Comparison of ENCODE assay signal across 8 mouse cellular contexts in genomic region chr8:70864712-70865221, GRCm38 (mm10). TPM values are rescaled to one million over a fixed set of nuclear protein-coding genes. Genes with fewer than 3 reads are reported as not detected.
DNase-seq lines count a peak whose midpoint lies in the region; ATAC-seq lines count a peak whose summit lies in the region.

No protein-coding gene starts in this region.

- ATAC-seq in hindbrain, embryonic 11.5 days (ENCODE audit: low FRiP score): peak; percentile 26
- no peak for ATAC-seq in liver, embryonic 16.5 days (ENCODE audit: low read depth)

- H3K36me3 ChIP-seq in hindbrain, embryonic 11.5 days (ENCODE audit: control insufficient read depth, insufficient read depth, low read length): no peaks in the 10 kb centered on the region
- H3K36me3 ChIP-seq in liver, embryonic 16.5 days (ENCODE audit: control insufficient read depth, insufficient read depth): peaks cover 3% of the 10 kb centered on the region; the same call in 1 of the 2 replicates

- no peaks in the 10 kb centered on the region for H3K9me3 ChIP-seq in hindbrain, embryonic 11.5 days (ENCODE audit: control insufficient read depth, low read length)
- H3K9me3 ChIP-seq in liver, embryonic 16.5 days (replicated peaks; ENCODE audit: control insufficient read depth, low read length): no peaks in the 10 kb centered on the region

- DNase-seq in adrenal gland, adult 2 months: peak; percentile 58
- no peak for DNase-seq in adrenal gland, postnatal 4 days (ENCODE audit: low spot score in 2 of 2)
- peak; percentile 42 for DNase-seq in thymus, postnatal 0 days (ENCODE audit: low spot score)
- no peak for DNase-seq in thymus, postnatal 25 days
- DNase-seq in hindbrain, embryonic 11.5 days (ENCODE audit: low spot score): peak; percentile 76
- peak; percentile 61 for DNase-seq in thymus, postnatal 4 days
- no peak for DNase-seq in frontal cortex, postnatal 14 days (ENCODE audit: low spot score in 2 of 2)

- H3K4me2 ChIP-seq in hindbrain, embryonic 11.5 days (replicated peaks; ENCODE audit: low read depth, low read length): peak overlapping the region; percentile 95
- peak overlapping the region; percentile 82 for H3K4me2 ChIP-seq in liver, embryonic 16.5 days (ENCODE audit: low read depth, low read length)

- peaks cover 34% of the 10 kb centered on the region for H3K4me1 ChIP-seq in hindbrain, embryonic 11.5 days (replicated peaks; ENCODE audit: control insufficient read depth, insufficient read depth, low read length)
- H3K4me1 ChIP-seq in liver, embryonic 16.5 days (ENCODE audit: control insufficient read depth, low read depth, low read length): peaks cover 56% of the 10 kb centered on the region

- peak overlapping the region; percentile 74 for H3K9ac ChIP-seq in hindbrain, embryonic 11.5 days (ENCODE audit: low read depth, low read length)
- H3K9ac ChIP-seq in liver, embryonic 16.5 days (ENCODE audit: low read depth, low read length): peak overlapping the region; percentile 78

- peak overlapping the region; percentile 60 for H3K4me3 ChIP-seq in hindbrain, embryonic 11.5 days (ENCODE audit: low read depth, low read length)
- peak overlapping the region; percentile 84 for H3K4me3 ChIP-seq in liver, embryonic 16.5 days (ENCODE audit: low read depth, low read length)

- H3K27ac ChIP-seq in hindbrain, embryonic 11.5 days (ENCODE audit: low read depth, low read length): peak overlapping the region; percentile 99
- H3K27ac ChIP-seq in liver, embryonic 16.5 days (ENCODE audit: low read length): no peak overlapping the region

- 0 out of 2 replicates have a peak, but pooled peaks cover 8% of the 10 kb centered on the region for H3K27me3 ChIP-seq in hindbrain, embryonic 11.5 days (ENCODE audit: control insufficient read depth, insufficient read depth, low read length)
- peaks cover 49% of the 10 kb centered on the region for H3K27me3 ChIP-seq in liver, embryonic 16.5 days (ENCODE audit: control insufficient read depth, insufficient read depth, low read depth, low read length)

- under 1% methylated on average over 24 of the region's 24 CpGs for WGBS in hindbrain, embryonic 11.5 days
- 1% methylated on average over 24 of the region's 24 CpGs for WGBS in liver, embryonic 16.5 days (ENCODE audit: insufficient replicate concordance)

RNA-seq across cellular contexts. Expression of gene Kcnn1, which starts 1.7 kb away (rescaled TPM):
- total RNA-seq in adrenal gland, adult 2 months (2021): 1 to 10 TPM; 1.6 to 5.0 TPM
- 10.0 and 12.9 TPM in 2 replicates for polyA plus RNA-seq in adrenal gland, adult 2 months (2012; rRNA removed)
- total RNA-seq in adrenal gland, postnatal 4 days (2021): 1 to 10 TPM; 1.4 to 2.1 TPM
- 0.36 and 0.85 TPM in 2 replicates for polyA plus RNA-seq in thymus, postnatal 0 days (2015; fragmentation: Nextera tagmentation; extraction: Ambion mirVana)
- polyA plus RNA-seq in hindbrain, embryonic 11.5 days (2014; fragmentation: Nextera tagmentation; extraction: Ambion mirVana): 10.7 and 12.2 TPM in 2 replicates
- polyA plus RNA-seq in liver, embryonic 16.5 days (2015; fragmentation: Nextera tagmentation; extraction: Ambion mirVana): 0.20 and 0.46 TPM in 2 replicates

RNA-seq across cellular contexts. Expression of gene Ccdc124, which starts 9.0 kb away (rescaled TPM):
- 10 to 100 TPM; 65.0 TPM for total RNA-seq in adrenal gland, adult 2 months (2021)
- polyA plus RNA-seq in adrenal gland, adult 2 months (2012; rRNA removed): 52.5 and 58.3 TPM in 2 replicates
- 10 to 100 TPM; 36.8 to 38.6 TPM for total RNA-seq in adrenal gland, postnatal 4 days (2021)
- 93.8 and 98.6 TPM in 2 replicates for polyA plus RNA-seq in thymus, postnatal 0 days (2015; fragmentation: Nextera tagmentation; extraction: Ambion mirVana)
- polyA plus RNA-seq in hindbrain, embryonic 11.5 days (2014; fragmentation: Nextera tagmentation; extraction: Ambion mirVana): 162 and 173 TPM in 2 replicates
- 42.5 and 43.1 TPM in 2 replicates for polyA plus RNA-seq in liver, embryonic 16.5 days (2015; fragmentation: Nextera tagmentation; extraction: Ambion mirVana)

RNA-seq across cellular contexts. Expression of gene Arrdc2, which starts 25.2 kb away (rescaled TPM):
- 10 to 100 TPM in 1 of 2 experiments, 1 to 10 TPM in 1; 9.0 to 10.8 TPM for total RNA-seq in adrenal gland, adult 2 months (2021)
- polyA plus RNA-seq in adrenal gland, adult 2 months (2012; rRNA removed): 60.7 and 72.6 TPM in 2 replicates
- total RNA-seq in adrenal gland, postnatal 4 days (2021): 10 to 100 TPM; 14.6 to 15.7 TPM
- polyA plus RNA-seq in thymus, postnatal 0 days (2015; fragmentation: Nextera tagmentation; extraction: Ambion mirVana): 11.0 and 11.4 TPM in 2 replicates
- polyA plus RNA-seq in hindbrain, embryonic 11.5 days (2014; fragmentation: Nextera tagmentation; extraction: Ambion mirVana): 9.9 and 10.3 TPM in 2 replicates
- polyA plus RNA-seq in liver, embryonic 16.5 days (2015; fragmentation: Nextera tagmentation; extraction: Ambion mirVana): 11.6 and 13.5 TPM in 2 replicates

RNA-seq across cellular contexts. Expression of gene Slc5a5, which starts 27.8 kb away (rescaled TPM):
- under 1 TPM in 1 of 2 experiments, not detected in 1; 0.10 TPM for total RNA-seq in adrenal gland, adult 2 months (2021)
- 0.12 and 0.26 TPM in 2 replicates for polyA plus RNA-seq in adrenal gland, adult 2 months (2012; rRNA removed)
- under 1 TPM; 0.14 to 0.17 TPM for total RNA-seq in adrenal gland, postnatal 4 days (2021)
- polyA plus RNA-seq in thymus, postnatal 0 days (2015; fragmentation: Nextera tagmentation; extraction: Ambion mirVana): 0.49 and 1.6 TPM in 2 replicates
- polyA plus RNA-seq in hindbrain, embryonic 11.5 days (2014; fragmentation: Nextera tagmentation; extraction: Ambion mirVana): 0.47 and 0.71 TPM in 2 replicates
- 0.11 TPM in 1 of 2 replicates, not detected in the other for polyA plus RNA-seq in liver, embryonic 16.5 days (2015; fragmentation: Nextera tagmentation; extraction: Ambion mirVana)

RNA-seq across cellular contexts. Expression of gene Rpl18a, which starts 32.4 kb away (rescaled TPM):
- total RNA-seq in adrenal gland, adult 2 months (2021): 1,000 to 10,000 TPM; 1,392 to 1,465 TPM
- 4,067 and 4,322 TPM in 2 replicates for polyA plus RNA-seq in adrenal gland, adult 2 months (2012; rRNA removed)
- total RNA-seq in adrenal gland, postnatal 4 days (2021): 1,000 to 10,000 TPM; 1,999 to 2,049 TPM
- polyA plus RNA-seq in thymus, postnatal 0 days (2015; fragmentation: Nextera tagmentation; extraction: Ambion mirVana): 6,882 and 7,160 TPM in 2 replicates
- 3,048 and 3,182 TPM in 2 replicates for polyA plus RNA-seq in hindbrain, embryonic 11.5 days (2014; fragmentation: Nextera tagmentation; extraction: Ambion mirVana)
- 2,028 and 2,149 TPM in 2 replicates for polyA plus RNA-seq in liver, embryonic 16.5 days (2015; fragmentation: Nextera tagmentation; extraction: Ambion mirVana)

Comparison
In these comparisons a context has a peak if more than half of its experiments do, and no peak if none do; other contexts are left out.
1. DNase-seq: peak in adrenal gland, adult 2 months (single experiment), thymus, postnatal 0 days (single experiment), hindbrain, embryonic 11.5 days (single experiment) and thymus, postnatal 4 days (single experiment); none in adrenal gland, postnatal 4 days (0 of 2), thymus, postnatal 25 days (single experiment) and frontal cortex, postnatal 14 days (0 of 2).